Mouse (Mus musculus): Measurements from ENCODE around the gene Igfbp6.

Igfbp6 gene

DNA sequence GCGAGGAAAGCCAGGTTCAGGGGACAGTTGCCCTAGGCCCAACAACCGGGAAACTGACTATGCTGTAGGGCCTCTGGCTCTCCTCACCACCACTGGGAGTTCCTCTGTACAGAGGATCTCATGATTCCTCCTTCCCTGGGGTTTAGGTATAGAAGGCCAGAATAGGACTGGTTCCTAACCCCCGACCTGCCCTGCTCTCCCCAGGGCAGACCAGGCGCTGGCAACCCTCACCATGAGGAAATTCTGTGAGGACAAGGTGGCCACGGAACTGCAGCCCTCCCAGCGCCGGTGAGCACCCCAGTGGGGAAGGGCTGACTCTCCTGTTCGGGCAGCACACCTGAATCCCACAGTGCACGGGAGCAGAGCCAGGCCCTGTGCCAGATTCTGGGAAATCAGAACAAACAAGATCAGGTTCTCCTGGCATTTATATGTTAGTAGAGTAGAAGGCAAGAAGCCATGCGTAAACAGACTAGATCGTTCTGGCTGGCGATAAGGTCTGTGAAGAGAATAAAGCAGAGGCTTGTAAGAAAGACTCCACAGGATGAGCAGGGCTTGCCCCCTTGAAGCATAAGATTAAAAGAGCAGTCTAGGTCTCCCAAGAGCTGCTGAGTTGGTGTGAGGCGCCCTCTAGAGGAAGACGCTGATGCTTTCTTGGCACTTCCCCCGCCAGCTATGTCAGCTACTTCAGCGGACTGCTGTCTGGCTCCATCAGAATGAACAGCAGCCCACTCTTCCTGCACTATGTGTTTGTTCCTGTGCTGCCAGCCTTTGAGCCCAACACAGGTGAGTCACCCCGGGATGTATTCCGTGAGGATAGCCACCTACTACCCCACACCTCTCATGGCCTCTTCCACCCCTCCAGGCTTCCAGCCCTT, 35.3 kb upstream of the Igfbp6 start:
- peak; percentile 44 for DNase-seq (ENCODE audit: low read depth, low spot score)

DNA sequence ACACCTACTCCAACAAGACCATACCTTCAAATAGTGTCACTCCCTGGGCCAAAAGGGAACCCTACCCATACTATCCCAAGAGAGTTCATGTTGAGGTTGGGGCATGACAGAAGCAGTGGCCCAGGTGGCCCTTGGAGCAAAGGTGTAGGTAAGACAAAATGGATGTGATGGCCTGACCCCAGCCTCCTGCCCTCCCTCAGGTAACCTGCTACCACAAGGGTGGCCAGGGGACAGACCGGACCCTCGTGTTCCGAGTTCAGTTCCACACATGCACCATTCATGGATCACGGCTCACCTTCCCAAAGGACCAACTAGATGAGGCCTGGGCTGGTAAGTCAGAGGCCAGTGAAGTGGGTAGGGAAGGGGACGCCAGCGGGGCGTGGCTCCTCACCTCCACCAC, 33.9 kb upstream of the Igfbp6 start:
- no peak for DNase-seq (ENCODE audit: low read depth, low spot score)

DNA sequence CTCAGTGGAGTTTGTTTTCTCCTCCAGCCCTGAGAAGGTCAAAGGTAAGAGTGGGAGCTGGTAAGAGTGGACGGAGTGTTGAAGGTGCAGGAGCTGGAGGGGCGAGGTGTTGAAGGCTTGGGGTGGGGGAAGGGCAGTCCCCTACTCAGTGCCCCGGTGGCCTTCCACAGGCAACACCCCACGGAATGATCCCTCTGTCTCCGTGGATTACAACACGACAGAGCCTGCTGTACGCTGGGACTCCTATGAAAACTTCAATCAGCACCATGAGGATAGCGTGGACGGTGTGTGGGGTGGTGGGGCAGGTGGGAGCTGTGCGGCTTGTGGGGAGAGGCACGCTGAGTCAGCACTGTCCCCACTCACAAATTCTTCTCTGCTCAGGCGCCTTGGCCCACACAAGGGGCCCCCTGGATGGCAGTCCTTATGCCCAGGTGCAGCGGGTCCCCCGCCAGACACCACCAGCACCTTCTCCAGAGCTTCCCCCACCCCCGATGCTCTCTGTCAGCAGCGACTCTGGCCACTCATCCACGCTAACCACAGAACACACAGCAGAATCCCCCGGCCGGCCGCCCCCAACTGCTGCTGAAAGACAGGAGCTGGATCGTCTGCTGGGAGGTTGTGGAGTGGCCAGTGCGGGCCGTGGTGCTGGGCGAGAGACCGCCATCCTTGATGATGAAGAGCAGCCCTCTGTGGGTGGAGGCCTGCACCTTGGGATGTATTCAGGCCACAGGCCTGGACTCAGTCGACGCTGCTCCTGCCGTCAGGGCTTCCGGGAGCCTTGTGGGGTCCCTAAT, 33.3 kb upstream of the Igfbp6 start:
- DNase-seq (ENCODE audit: low read depth, low spot score), result no peak

DNA sequence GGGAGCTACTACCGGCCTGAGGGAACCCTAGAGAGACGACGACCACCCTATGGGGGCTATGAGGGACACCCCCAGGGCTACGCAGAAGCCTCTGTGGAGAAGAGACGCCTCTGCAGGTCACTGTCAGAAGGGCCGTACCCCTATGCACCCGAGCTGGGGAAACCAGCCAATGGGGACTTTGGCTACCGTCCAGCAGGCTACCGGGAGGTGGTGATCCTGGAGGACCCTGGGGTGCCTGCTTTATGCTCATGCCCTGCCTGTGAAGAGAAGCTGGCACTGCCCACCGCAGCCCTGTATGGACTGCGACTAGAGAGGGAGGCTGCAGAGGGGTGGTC, 32.7 kb upstream of the Igfbp6 start:
- no peak for DNase-seq (ENCODE audit: low read depth, low spot score)

DNA sequence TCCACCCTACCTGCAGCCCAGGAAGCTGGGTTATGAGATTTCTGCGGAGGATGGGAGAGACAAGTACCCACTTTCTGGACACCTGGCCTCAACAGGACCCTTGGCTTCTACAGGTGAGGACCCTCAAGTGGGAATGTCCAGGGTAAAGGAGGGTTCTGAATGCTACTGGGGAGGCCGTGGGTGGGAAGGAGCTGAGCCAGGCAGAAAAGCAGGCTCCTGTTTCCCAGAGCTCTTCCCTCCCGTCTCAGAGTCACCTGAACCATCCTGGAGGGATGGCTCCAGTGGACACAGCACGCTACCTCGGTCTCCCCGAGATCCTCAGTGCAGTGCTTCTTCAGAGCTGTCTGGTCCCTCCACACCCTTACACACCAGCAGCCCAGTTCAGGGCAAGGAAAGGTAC, 32.0 kb upstream of the Igfbp6 start:
- no peak for DNase-seq (ENCODE audit: low read depth, low spot score)

DNA sequence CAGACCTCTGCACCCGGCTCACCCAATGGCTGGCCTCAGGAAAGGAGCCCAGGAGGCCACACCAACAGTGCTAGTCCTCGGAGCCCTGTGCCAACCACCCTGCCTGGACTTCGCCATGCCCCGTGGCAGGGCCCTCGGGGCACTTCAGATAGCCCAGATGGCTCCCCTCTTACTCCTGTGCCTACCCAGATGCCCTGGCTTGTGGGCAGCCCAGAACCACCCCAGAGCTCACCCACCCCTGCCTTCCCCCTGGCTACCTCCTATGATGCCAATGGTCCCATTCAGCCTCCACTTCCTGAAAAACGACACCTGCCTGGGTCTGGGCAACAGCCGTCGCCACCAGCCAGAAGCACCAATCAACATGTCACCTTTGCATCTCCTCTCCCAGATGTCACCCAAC, 31.3 kb upstream of the Igfbp6 start:
- DNase-seq (ENCODE audit: low read depth, low spot score), result no peak

DNA sequence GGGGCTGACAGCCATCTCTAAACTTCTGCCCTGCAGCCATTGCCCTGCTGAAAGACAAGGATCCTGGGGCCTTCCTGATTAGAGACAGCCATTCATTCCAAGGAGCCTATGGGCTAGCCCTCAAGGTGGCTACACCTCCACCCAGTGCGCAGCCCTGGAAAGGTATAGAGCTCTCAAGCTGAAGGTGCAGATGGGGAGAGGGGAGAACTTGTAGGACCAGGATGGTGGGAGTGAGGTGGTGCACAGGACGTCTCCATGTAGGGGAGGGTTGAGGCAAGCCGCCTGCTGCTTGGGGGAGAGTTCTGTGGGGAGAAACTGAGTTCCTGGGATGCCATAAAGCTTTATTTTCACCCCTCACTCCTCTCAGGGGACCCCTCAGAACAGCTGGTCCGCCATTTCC, 30.5 kb upstream of the Igfbp6 start:
- no peak for DNase-seq (ENCODE audit: low read depth, low spot score)

DNA sequence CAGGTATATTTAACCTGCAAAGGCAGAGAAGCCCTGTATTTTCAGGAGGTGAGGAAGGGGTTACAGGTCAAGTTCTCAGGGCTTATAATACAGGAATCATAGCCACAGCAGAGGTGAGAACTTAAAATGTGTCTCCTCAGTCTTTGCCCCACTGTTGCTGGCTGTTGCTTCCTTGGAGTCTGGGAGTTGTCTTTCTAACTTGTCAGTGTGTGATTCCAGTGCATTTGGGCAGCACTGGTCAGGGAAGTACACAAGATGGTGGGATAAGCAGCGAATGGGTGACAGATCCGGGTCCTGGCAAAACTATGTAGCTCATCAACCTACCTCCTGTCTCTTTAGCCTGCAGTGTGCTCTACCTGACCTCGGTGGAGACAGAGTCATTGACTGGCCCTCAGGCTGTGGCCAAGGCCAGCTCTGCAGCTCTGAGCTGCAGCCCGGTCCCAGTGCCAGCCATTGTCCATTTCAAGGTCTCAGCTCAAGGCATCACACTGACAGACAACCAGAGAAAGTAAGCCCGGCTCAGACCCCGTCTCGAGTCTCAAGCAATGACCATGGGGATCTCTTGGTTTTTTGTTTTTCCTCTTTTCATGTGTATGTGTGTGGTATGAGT, 29.4 kb upstream of the Igfbp6 start:
- DNase-seq (ENCODE audit: low read depth, low spot score), result no peak

DNA sequence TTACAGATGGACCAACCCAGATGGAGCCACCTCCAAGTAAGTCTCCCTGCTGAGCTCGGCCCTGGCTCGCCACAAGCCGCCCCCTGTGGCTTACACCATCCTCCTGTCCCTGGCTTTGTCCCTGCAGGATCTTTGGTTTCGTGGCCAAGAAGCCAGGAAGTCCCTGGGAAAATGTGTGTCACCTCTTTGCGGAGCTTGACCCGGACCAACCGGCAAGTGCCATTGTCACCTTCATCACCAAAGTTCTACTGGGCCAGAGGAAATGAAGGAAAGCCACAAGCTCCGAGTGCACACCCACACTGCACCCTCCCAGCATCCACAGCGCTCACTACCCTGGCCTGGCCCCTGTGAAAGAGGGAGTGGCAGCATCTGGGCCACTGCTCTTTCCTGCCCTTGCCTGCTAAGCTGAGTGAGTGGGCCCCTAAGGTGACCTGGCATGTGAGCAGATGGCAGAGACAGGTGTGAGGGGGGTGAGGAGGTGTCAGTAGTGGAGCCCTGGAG, 28.4 kb upstream of the Igfbp6 start:
- no peak for DNase-seq (ENCODE audit: low read depth, low spot score)

DNA sequence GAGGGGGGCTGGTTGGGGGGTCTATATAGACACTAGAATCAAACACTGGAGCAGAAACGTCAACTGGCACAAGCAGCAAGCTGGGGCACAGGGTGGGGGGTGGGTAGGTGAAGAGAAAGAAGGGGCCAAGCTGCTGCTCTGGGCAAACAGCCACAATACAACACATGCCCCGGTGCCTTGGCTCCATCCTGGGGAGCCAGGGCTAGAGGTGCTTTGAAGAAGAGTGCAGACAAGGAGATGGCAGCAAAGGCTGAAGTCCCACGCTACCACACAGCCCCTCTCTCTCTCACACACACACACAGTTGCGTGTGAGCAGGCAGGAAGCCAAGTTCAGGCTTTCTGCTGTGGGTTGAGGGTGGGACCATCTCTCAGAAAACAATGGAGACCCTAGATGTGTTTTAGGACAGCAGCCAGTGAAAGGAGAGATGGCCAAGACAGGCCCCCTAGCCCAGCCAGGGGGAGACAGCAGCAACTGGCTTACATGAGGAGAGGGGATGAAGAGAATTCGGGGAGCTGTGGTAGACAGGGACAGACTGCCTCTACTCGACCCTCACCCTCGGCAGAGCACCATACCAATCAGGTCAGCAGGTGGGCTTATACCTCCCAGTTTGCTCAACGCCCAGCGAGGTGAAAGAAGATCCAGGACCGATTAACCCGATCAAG, 27.3 kb upstream of the Igfbp6 start:
- DNase-seq (ENCODE audit: low read depth, low spot score), result no peak

DNA sequence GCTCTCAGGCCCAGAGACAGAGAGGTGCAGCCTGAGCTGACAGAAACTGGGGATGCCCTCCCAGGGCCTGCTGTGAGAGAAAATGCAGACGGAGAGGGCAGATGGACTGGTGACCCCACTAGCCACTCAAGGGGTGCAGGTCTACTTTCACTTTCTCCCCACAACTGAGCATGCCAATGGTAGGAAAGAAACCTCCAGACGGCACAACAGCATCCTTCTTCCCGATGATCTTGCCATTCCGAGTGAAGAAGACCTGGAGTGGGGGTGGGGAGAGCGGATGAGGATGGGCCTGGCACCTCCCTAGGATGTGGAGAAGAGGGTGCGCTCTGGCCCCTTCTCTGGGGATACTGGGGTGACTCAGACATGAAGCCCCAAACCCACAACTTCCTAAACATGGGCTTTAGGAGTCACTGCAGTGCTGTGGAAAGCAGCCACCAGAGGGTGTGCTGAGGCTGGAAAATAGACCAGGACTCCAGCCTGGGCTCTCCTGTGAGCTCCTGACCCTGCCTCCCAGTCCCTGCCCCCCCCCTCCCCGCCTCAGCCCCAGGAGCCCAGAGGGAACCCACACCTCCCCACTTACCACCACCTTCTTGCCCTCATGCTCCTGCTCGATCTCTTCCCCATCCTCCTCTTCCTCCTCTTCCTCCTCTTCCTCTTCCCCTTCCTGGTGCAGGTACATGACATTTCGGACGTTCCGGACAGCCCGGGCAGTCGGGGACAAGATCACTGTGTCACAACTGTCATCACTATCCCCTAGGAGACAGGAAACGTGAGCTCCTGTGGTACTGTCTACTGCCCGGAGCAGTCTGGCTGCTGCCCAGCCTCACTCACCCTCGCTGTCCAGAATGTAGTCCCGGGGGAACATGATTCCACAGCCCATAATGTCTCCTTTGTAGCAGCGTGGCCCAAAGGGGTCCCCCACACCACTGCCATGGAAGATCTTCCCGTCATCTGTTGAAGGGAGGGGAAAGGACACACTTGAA, 26.4 kb upstream of the Igfbp6 start:
- no peak for DNase-seq (ENCODE audit: low read depth, low spot score)

DNA sequence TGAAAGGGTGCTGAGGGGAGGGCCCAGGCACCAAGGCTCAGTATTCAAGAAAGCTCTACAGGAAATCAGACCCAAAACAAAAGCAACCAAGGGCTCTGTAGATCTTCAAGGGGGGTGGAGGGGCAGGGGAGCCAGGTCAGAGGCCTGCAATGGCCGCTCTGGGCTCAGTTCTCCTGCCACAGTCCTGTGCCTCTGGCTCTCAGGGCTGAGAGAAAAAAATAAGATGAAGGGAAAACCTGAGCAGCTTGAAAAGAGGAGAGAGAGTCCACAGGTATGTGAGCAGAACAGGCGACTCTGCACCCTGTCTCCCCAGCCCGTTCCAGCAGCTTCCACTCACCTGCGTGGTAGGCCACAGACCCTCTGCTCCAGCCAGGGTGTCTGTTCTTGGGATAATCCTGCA, 25.6 kb upstream of the Igfbp6 start:
- DNase-seq (ENCODE audit: low read depth, low spot score), result no peak

DNA sequence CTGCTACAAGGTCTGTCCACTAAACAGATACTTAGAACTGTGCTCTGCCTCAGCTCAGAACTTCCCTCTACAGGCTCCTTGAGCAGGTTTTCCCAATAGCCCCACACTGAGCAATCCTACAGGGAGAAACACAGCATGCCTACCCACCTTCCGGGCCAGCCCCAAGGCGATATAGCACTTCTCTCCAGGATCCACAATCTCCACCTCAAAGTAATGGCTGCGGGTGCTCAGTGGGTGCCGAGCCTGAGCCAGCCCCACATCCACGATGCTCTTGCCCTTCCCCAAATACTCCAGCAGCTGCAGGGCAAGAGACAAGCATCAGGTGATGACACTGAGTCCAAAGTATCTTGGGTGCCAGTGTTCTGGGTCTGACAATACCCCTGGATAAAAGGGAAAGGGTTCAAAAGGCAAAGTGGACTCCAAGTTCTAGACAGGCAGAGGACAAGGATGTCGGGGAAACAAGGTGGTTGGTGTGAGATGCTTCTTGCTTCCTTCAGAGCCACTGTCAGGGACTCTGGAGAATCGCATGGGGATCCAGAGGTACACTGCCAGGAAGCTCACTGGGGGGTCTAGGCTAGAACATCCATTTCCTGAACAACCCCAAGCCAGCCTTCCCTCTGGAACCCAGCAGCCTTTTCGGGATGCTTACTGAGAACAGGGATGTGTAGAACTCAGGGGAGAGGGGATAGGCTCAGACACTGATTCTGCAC, 24.9 kb upstream of the Igfbp6 start:
- no peak for DNase-seq (ENCODE audit: low read depth, low spot score)

DNA sequence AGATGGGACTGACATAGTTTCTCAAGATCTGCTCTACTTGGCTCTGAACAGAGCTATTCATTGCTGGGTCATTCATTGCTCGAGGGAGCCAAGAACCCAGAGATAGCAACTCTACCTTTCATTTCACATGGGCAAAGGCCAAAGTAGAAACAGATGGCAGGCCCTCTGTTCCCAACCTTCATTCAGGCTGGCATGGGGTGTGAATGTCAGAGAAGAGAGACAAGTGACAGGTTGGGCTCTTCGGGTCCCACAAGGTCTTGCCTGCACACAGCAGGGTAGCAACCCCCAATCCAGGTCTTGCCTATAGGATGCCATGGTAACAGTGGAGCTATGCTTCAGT, 24.4 kb upstream of the Igfbp6 start:
- no peak for DNase-seq (ENCODE audit: low read depth, low spot score)

DNA sequence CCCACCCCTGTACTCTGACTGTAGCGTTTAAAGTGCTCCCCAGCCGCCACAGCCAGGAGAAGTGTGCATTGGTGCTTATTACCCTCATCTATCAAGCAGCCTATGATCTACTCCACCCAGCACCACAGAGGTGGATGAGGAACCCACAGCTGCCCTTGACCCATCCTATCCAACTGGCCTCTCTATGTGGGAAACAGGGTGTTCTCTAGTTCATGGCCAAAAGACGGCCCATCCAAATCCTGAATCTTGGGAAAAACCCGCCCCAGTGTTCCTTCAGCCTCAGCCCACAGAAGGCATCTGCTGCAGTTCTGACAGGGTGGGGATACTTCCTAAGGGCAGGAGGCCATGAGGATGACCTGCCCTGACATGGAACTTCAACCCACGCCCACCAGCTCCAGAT, 23.6 kb upstream of the Igfbp6 start:
- DNase-seq (ENCODE audit: low read depth, low spot score), result no peak

DNA sequence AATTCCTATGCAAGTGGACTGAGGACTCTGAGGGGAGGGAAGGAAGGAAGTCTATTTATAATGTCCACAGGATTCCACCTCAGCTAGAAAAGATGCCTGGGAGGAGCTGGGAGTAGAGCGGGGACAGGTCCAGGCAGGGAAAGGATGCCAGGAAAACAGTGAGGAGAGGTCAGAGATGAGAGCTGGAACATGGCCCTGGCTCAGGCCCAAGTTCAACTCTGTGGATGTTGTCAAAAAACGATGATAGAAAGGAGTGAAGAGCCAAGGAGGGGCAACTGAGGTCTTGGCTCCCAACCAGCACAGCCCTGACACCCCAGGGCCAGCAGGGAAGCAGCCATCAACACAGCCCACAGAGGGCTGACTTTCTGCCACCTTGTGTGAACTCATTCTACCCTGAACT, 17.9 kb upstream of the Igfbp6 start:
- no peak for DNase-seq (ENCODE audit: low read depth, low spot score)

DNA sequence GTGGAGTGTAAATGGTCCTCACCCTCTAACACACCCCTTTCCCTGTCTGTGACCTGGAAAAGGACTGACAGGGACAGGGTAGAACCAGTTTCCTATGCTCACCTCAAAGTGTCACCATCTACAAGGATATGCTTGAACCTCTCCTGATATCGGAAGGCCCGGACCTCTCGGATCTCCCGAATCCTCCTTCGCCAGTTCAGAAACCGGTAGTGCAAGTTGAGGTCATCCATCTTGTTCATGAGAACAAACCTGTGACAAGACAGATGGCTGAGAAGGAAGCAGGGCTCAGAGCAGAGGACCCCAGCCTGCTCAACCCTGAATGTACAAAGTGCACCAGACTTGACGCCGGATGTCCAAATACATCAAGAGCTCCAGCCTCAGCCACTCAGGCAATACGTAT, 10.8 kb upstream of the Igfbp6 start:
- no peak for DNase-seq (ENCODE audit: low read depth, low spot score)

DNA sequence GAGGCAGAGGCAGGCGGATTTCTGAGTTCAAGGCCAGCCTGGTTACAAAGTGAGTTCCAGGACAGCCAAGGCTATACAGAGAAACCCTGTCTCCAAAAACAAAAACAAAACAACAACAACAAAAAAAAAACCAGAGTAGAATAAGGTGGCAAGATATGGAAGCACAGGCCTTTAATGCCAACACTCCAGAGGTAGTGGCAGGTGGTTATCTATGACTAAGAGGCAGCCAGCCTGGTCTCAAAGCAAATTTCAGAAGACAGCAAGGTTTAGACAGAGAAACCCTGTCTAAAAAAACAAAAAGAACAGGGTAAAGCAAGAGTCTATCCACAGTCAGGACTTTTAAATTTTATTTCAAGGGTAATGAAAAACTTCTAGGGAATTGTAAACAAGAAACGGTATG, 9.5 kb upstream of the Igfbp6 start:
- DNase-seq (ENCODE audit: low read depth, low spot score), result no peak

DNA sequence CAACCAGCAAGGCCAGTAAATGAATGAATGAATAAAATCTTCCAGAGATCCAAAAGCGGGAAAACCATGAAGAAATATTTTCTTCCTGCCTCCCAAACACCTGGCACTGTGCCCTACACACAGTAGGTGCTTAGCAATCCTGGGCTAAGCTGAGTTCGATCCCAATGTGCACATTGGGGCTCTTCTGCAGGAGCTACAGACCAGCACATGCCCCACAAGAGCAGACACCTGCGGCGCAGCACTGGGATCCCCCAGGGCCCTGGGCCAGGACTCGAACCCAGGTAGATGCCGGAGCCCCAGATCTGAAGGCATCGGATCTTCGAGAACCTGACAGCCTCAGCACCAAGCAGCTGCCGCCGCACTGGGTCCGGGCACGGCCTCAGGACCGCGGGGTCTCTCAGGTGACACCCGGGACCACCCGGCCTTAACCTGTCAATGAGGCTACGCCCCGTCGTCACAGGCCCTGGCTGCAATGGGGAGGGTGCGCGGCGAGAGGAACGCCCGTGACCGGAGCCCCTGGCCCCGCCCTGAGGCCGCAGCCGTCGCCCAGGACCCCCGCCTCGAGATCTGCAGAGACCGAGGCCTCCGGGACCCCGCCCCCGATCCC, 8.5 kb upstream of the Igfbp6 start:
- DNase-seq (ENCODE audit: low read depth, low spot score), result no peak

Measured in retina, adult 2 months (tissue).